Mouse (Mus musculus) frontal cortex, postnatal 25 days (tissue): Measurements from ENCODE around the gene Egln3.
A peak's percentile ranks its signal among the peaks of the same experiment; 100 is the strongest.

ENCODE experiments used
- DNase-seq, 2 experiments: peaks; one replicate each; pipeline ENCODE4 v3.0.0; 2022; ENCODE audit warnings: low spot score in 2 of 2

Egln3 gene

GRCm38 (mm10) chr12:54202765-54203655 is 650 bp downstream of the Egln3 start:
- DNase-seq = peak in 1 of 2 experiments; percentile 20

GRCm38 (mm10) chr12:54202276-54202675 is 1.4 kb downstream of the Egln3 start:
- no peak for DNase-seq

GRCm38 (mm10) chr12:54200856-54201255 is 2.8 kb downstream of the Egln3 start:
- DNase-seq = no peak

- peak in 1 of 2 experiments; percentile 18 for DNase-seq
These were observed 3.5 kb downstream of the Egln3 start for GRCm38 (mm10) chr12:54200172-54200571.

GRCm38 (mm10) chr12:54198282-54198918 is 5.3 kb downstream of the Egln3 start:
- DNase-seq = no peak

- no peak for DNase-seq
These were observed 5.8 kb downstream of the Egln3 start for GRCm38 (mm10) chr12:54197849-54198248.

GRCm38 (mm10) chr12:54197301-54197782 is 6.3 kb downstream of the Egln3 start:
- DNase-seq = no peak

- DNase-seq = no peak
These were observed 6.8 kb downstream of the Egln3 start for GRCm38 (mm10) chr12:54196881-54197280.

GRCm38 (mm10) chr12:54194159-54194558 is 9.5 kb downstream of the Egln3 start:
- no peak for DNase-seq

- DNase-seq = no peak
These were observed 11.4 kb downstream of the Egln3 start for GRCm38 (mm10) chr12:54192305-54192661.

- DNase-seq = peak; percentile 36 to 66
These were observed 11.9 kb downstream of the Egln3 start for GRCm38 (mm10) chr12:54191608-54192304.

GRCm38 (mm10) chr12:54191181-54191580 is 12.5 kb downstream of the Egln3 start:
- DNase-seq = no peak

GRCm38 (mm10) chr12:54187812-54188600 is 15.7 kb downstream of the Egln3 start:
- no peak for DNase-seq

- no peak for DNase-seq
These were observed 16.6 kb downstream of the Egln3 start for GRCm38 (mm10) chr12:54186926-54187623.

GRCm38 (mm10) chr12:54184264-54184663 is 19.4 kb downstream of the Egln3 start:
- no peak for DNase-seq

GRCm38 (mm10) chr12:54178323-54178722 is 25.3 kb downstream of the Egln3 start:
- DNase-seq = no peak

GRCm38 (mm10) chr12:54168786-54169185 is 34.9 kb downstream of the Egln3 start:
- no peak for DNase-seq

GRCm38 (mm10) chr12:54167737-54168136 is 35.9 kb downstream of the Egln3 start:
- DNase-seq = no peak

- DNase-seq = no peak
These were observed 39.0 kb downstream of the Egln3 start for GRCm38 (mm10) chr12:54164724-54165050.

- no peak for DNase-seq
These were observed 39.5 kb downstream of the Egln3 start for GRCm38 (mm10) chr12:54164040-54164723.
